Mouse (Mus musculus) stomach, embryonic 16.5 days (tissue): ENCODE results near the gene Apol9a. TPM values are rescaled to one million over a fixed set of nuclear protein-coding genes. Genes with fewer than 3 reads are reported as not detected.

Source experiments
- ATAC-seq: fragments of 200-750 bp; cut with Nextera tagmentation; 2 replicates; pipeline ENCODE4 v1.8.0; 2017; ENCODE audit warnings: moderate number of reproducible peaks, moderate TSS enrichment; ENCODE audit not compliant: insufficient read depth, low FRiP score
- H3K27ac ChIP-seq: fragments of 300-500 bp; sonication (generic); 2 replicates; pipeline ENCODE4 v1.5.1; 2014; ENCODE audit warnings: low read length
- H3K27me3 ChIP-seq: fragments of 300-500 bp; sonication (generic); 2 replicates; pipeline ENCODE4 v1.6.1; 2014; ENCODE audit warnings: low read length, control low read depth, mixed read lengths; ENCODE audit not compliant: control insufficient read depth, insufficient read depth
- H3K36me3 ChIP-seq: fragments of 300-500 bp; sonication (generic); 2 replicates; pipeline ENCODE4 v1.6.1; 2014; ENCODE audit warnings: low read length; ENCODE audit not compliant: control insufficient read depth, insufficient read depth
- H3K4me1 ChIP-seq: fragments of 300-500 bp; sonication (generic); 2 replicates; pipeline ENCODE4 v1.6.1; 2014; ENCODE audit warnings: low read length, control low read depth, mixed read lengths; ENCODE audit not compliant: control insufficient read depth, insufficient read depth
- H3K4me2 ChIP-seq: fragments of 300-500 bp; sonication (generic); 2 replicates; pipeline ENCODE4 v1.6.1; 2014; ENCODE audit warnings: low read depth, low read length, mixed read lengths
- H3K4me3 ChIP-seq: fragments of 300-500 bp; sonication (generic); replicated peaks from 2 replicates; pipeline ENCODE4 v1.5.1; 2014; ENCODE audit warnings: mild to moderate bottlenecking, low read length
- H3K9ac ChIP-seq: fragments of 300-500 bp; sonication (generic); 2 replicates; pipeline ENCODE4 v1.6.1; 2014; ENCODE audit warnings: low read length
- H3K9me3 ChIP-seq: fragments of 300-500 bp; sonication (generic); replicated peaks from 2 replicates; pipeline ENCODE4 v1.6.1; 2016; ENCODE audit warnings: low read length, control low read depth; ENCODE audit not compliant: control insufficient read depth
- WGBS: fragments of 180-500 bp; shearing (Covaris S2); extraction: QIAGEN DNeasy Blood & Tissue Kit; methylation state at CpG from one replicate; pipeline ENCODE4 v1.1.7; 2014; 5-methylcytosine and 5-hydroxymethylcytosine counted together
- polyA plus RNA-seq: library from polyadenylated mRNA; unstranded; fragments of >200 nt; fragmentation: Nextera tagmentation; extraction: Ambion mirVana; gene quantifications from 2 replicates; pipeline ENCODE4 v1.2.1, GENCODE M21; 2015

Apol9a gene
- polyA plus RNA-seq, 1 experiment from 2014 or later: not detected

DNA sequence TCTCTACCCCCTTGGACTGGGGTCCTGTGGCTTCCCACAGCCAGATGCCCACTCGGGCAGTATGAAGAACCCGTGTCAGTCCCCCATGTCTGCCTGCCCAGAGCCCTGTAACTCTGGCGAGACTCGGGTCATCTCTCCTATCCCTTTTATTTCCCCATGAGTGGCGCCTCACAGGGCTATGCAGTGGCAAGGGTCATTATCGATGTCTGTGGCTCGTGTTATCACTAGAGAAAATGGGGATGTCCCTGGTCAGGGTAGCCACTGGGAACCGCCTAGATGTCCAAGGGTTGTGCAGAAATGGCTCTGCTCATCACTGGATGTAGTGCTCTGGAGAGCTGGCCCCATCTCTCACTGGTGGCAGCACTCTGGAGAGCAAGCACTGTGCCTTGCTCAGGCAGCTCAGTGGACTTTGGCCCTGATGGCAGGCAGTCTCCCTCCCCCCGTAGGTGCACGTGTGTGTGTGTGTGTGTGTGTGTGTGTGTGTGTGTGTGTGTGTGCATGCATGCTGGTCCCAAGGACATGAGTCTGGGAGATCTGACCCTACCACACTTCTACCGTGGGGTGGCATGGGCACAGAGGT is 28.6 kb downstream of the Apol9a start:
- no peak overlapping the region for H3K9ac ChIP-seq
- H3K9me3 ChIP-seq: no peaks in the 10 kb centered on the region
- H3K4me1 ChIP-seq: no peaks in the 10 kb centered on the region
- no peaks in the 10 kb centered on the region for H3K27me3 ChIP-seq
- H3K36me3 ChIP-seq: no peaks in the 10 kb centered on the region
- WGBS: 77% methylated on average over 11 of the region's 11 CpGs
- no peak overlapping the region for H3K4me3 ChIP-seq
- no peak overlapping the region for H3K4me2 ChIP-seq
- no peak overlapping the region for H3K27ac ChIP-seq
- peak; percentile 80; the same call in 1 of the 2 replicates for ATAC-seq

DNA sequence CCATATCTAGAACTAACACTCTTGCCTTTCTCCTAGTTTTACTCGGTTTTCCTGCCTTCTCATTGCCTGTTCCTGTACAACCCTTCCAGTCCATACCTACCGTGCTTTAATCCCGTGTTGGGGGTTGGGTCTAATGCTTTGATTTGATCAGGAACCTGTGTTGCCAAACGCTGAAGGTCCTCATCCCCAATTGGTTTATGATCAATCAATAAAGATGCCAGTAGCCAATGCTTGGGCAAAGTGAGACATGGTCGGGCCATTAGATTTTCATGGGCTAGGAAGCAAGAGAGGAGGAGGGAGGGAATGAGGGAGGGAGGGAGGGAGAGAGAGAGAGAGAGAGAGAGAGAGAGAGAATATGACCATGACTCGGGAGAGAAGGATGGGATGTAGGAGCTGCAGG is 29.5 kb downstream of the Apol9a start:
- Histone ChIP-seq H3K27me3 (no peaks in the 10 kb centered on the region), H3K9ac (no peak overlapping the region), H3K4me1 (no peaks in the 10 kb centered on the region), H3K4me3 (no peak overlapping the region), H3K9me3 (no peaks in the 10 kb centered on the region), H3K36me3 (no peaks in the 10 kb centered on the region), H3K27ac (no peak overlapping the region), H3K4me2 (no peak overlapping the region)
- 79% methylated on average over 6 of the region's 6 CpGs for WGBS
- no peak for ATAC-seq

DNA sequence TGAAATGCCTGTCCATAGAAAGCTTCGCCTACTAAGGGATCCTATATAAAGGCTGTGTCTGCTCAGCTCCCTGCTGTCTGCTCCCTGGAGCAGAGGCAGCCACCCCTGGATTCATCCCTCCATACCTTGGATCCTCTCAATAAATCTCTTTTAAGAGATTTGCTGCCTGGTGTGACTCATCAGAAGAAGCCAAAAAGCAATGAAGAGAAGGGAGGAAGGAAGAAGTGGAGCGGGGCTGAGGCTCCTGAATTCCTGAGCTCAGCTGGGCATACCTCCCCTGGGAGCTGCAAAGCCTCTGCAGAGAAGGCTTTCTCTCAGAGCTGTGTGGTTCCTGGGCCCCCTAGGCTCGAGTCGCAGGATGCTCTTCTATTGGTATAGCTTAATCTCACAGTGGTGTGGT is 31.0 kb downstream of the Apol9a start:
- no peak for ATAC-seq
- Histone ChIP-seq H3K27ac (no peak overlapping the region), H3K9me3 (no peaks in the 10 kb centered on the region), H3K4me2 (no peak overlapping the region), H3K36me3 (no peaks in the 10 kb centered on the region), H3K27me3 (no peaks in the 10 kb centered on the region), H3K9ac (no peak overlapping the region), H3K4me3 (no peak overlapping the region), H3K4me1 (no peaks in the 10 kb centered on the region)
- WGBS: 39% methylated on average over 4 of the region's 4 CpGs

DNA sequence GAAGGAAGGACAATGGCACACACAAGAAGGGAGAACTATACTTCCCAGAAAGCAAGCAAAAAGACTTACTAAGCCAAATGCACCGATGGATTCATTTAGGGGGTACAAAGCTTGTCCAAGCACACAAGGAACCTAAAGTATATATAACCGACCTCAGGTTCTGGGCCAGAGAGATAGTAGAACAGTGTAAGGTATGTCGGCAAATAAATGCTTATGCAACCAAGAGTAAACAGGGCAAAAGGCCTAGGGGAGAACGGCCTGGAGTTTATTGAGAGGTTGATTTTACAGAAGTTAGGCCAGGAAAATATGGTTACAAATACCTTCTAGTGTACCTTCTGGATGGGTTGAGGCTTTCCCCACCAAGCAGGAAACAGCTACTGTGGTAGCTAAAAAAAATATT is 33.5 kb downstream of the Apol9a start:
- no peaks in the 10 kb centered on the region for H3K4me1 ChIP-seq
- no peak overlapping the region for H3K9ac ChIP-seq
- ATAC-seq: no peak
- WGBS: 72% methylated on average over 4 of the region's 4 CpGs
- H3K27me3 ChIP-seq: no peaks in the 10 kb centered on the region
- H3K27ac ChIP-seq: no peak overlapping the region
- no peak overlapping the region for H3K4me3 ChIP-seq
- no peaks in the 10 kb centered on the region for H3K9me3 ChIP-seq
- no peaks in the 10 kb centered on the region for H3K36me3 ChIP-seq
- no peak overlapping the region for H3K4me2 ChIP-seq

DNA sequence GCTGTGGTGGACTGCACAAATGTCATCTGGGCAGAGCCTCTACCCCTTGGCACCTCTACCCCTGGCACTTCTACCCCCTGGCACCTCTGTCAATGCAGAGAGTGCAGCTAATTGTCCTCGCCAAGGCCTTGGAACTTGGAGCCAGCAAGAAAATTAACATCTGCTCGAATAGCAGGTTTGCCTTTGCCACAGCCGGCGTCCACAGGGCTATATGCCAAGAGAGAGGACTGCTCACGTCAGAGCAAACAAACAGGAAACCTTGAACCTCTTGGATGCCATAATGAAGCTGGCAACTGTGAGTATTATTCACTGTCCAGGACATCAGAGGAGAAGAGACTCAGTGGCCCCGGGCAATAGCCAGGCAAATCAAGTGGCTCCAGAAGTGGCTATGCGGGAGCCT is 34.0 kb downstream of the Apol9a start:
- H3K36me3 ChIP-seq: no peaks in the 10 kb centered on the region
- H3K27me3 ChIP-seq: no peaks in the 10 kb centered on the region
- no peak overlapping the region for H3K4me2 ChIP-seq
- 77% methylated on average over 7 of the region's 7 CpGs for WGBS
- ATAC-seq: no peak
- no peaks in the 10 kb centered on the region for H3K4me1 ChIP-seq
- no peaks in the 10 kb centered on the region for H3K9me3 ChIP-seq
- no peak overlapping the region for H3K27ac ChIP-seq
- H3K9ac ChIP-seq: no peak overlapping the region
- H3K4me3 ChIP-seq: no peak overlapping the region

DNA sequence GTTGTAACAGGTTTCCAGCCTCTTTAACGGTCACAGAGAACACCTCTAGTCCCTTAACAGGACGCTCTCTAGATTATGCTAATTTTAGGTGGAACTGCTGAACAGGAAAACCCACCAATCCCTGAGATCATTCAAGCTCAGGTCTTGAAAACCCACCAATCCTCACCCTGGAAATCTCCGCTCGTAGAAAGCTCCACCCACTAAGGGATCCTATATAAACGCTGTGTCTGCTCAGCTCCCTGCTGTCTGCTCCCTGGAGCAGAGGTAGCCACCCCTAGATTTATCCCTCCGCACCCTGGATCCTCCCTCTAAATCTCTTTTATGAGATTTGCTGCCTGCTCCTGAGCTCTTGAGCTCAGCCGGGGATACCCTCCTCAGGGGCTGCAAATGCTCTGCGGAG is 40.3 kb downstream of the Apol9a start:
- Histone ChIP-seq H3K4me1 (peaks cover 25% of the 10 kb centered on the region), H3K27me3 (no peaks in the 10 kb centered on the region), H3K4me2 (no peak overlapping the region), H3K9ac (no peak overlapping the region), H3K9me3 (no peaks in the 10 kb centered on the region), H3K4me3 (no peak overlapping the region), H3K27ac (no peak overlapping the region), H3K36me3 (no peaks in the 10 kb centered on the region)
- no peak for ATAC-seq
- WGBS: 88% methylated on average over 8 of the region's 8 CpGs

DNA sequence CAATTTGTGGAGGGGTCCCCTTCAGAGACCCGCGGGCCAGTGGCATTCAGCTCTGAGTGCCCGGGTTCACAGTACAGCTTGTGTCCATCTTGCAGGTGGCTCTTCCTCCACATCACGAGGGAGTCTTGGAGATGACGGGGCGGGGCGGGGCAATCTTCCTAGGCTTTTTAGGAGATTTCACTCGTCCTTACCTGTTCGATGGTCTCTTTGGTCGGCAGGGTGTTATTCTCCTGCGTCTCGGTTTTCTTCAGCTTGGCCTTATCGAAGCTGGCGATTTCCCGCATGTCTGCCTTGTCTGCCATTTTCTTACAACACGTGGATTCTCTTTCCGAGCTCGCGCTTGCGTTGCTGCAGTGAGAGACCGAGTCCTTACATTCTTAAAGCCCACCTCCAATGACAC is 41.0 kb downstream of the Apol9a start:
- H3K27me3 ChIP-seq: no peaks in the 10 kb centered on the region
- ATAC-seq: no peak
- H3K4me2 ChIP-seq: no peak overlapping the region
- H3K27ac ChIP-seq: no peak overlapping the region
- WGBS: 92% methylated on average over 21 of the region's 21 CpGs
- no peaks in the 10 kb centered on the region for H3K9me3 ChIP-seq
- H3K4me1 ChIP-seq: peaks cover 28% of the 10 kb centered on the region
- no peaks in the 10 kb centered on the region for H3K36me3 ChIP-seq
- H3K4me3 ChIP-seq: no peak overlapping the region
- H3K9ac ChIP-seq: no peak overlapping the region

DNA sequence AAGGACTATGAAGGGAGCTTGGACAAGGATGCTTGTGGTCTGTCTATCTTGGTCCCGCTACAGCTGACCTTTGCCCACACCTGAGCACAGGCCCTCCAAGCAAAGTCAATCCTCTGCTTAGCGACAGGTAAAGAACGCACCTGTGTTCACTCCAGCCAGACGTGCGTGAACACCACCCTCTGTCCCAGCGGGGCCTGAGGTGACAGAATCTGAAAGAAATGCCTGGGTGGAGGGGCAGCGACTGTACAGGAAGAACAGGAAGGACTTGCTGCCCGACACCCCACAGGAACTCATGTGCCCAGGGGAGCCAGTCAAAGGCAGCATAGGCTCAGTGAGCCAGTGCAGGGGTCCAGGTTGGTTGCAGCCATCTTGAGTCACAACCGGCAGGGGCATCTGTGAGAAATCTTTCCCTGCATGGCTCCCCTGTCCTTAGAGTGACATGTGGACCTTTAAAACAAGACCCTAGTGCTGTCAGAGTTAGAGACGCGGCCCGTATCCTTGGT is 42.1 kb downstream of the Apol9a start:
- Histone ChIP-seq H3K4me3 (no peak overlapping the region), H3K36me3 (no peaks in the 10 kb centered on the region), H3K9me3 (no peaks in the 10 kb centered on the region), H3K27ac (peak overlapping the region; percentile 95), H3K4me1 (peaks cover 32% of the 10 kb centered on the region), H3K4me2 (peak overlapping the region; percentile 44; the same call in 1 of the 2 replicates), H3K9ac (peak overlapping the region; percentile 72; the same call in 1 of the 2 replicates), H3K27me3 (no peaks in the 10 kb centered on the region)
- peak; percentile 19; the same call in 1 of the 2 replicates for ATAC-seq
- 72% methylated on average over 12 of the region's 12 CpGs for WGBS

DNA sequence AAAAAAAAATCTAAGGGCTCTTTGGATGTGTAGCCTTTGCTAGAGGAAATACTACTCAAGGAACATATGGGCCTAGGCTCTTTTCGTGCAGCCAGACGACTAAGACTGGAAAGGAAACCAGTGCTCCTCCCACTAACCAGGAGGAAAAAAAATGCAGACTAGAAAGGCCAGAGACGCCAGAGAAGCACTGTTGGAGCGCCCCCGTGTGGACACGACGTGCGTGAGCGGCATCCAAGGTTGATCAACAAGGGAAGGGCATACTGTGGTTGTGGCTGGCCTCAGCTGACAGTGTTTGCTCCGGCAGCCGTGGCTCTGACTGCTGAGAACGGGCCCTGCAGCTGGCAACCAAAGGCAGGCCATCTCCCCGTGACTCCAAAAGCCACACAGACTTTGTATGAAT is 42.8 kb downstream of the Apol9a start:
- peaks cover 38% of the 10 kb centered on the region for H3K4me1 ChIP-seq
- no peaks in the 10 kb centered on the region for H3K27me3 ChIP-seq
- H3K9me3 ChIP-seq: no peaks in the 10 kb centered on the region
- H3K4me2 ChIP-seq: peak overlapping the region; percentile 44; the same call in 1 of the 2 replicates
- H3K27ac ChIP-seq: peak overlapping the region; percentile 95
- H3K36me3 ChIP-seq: no peaks in the 10 kb centered on the region
- peak overlapping the region; percentile 72 for H3K9ac ChIP-seq
- ATAC-seq: peak; percentile 47; the same call in 1 of the 2 replicates
- under 1% methylated on average over 13 of the region's 13 CpGs for WGBS
- peak overlapping the region; percentile 26; the same call in 1 of the 2 replicates for H3K4me3 ChIP-seq
